Mouse (Mus musculus): Measurements from ENCODE around the gene A430005L14Rik. TPM values are rescaled to one million over a fixed set of nuclear protein-coding genes. Genes with fewer than 3 reads are reported as not detected.

Gene A430005L14Rik
- polyA plus RNA-seq, 1 experiment: 76.8 TPM

DNA sequence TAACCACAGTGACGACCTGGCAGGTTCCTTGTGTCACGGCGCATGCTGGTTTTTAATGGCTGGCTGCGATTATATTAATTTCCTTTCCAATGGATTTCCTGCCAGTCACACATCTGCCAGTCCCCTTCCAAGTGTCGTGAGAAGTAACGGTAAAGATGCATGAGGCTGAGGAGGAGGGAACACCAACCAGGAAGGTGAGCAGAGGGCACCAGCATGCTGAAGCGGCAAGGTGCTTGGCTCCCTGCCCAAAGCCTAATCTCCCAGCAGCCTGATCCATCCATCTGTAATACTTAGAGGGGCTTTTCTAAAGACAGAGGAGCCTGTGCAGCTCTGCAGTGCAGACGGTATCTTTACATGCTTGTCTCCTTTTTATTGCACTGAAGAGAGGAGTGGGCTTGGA, 1.4 kb upstream of the A430005L14Rik start:
- no peak for TF ChIP-seq POLR2A (IDR thresholded peaks at IDR 0.05; ENCODE audit: control insufficient read depth, low read depth, low read length)
- Histone ChIP-seq H3K27ac (ENCODE audit: control insufficient read depth, insufficient read depth, low read depth, low read length) (no peak overlapping the region), H3K4me1 (ENCODE audit: control insufficient read depth, insufficient read depth, low read length) (peaks cover 5% of the 10 kb centered on the region), H3K4me3 (ENCODE audit: control insufficient read depth, low read depth, low read length) (peak overlapping the region; percentile 51), H3K27me3 (ENCODE audit: control insufficient read depth, insufficient read depth, low read length) (no peaks in the 10 kb centered on the region), H3K36me3 (ENCODE audit: control insufficient read depth, insufficient read depth, low read length) (no peaks in the 10 kb centered on the region)

DNA sequence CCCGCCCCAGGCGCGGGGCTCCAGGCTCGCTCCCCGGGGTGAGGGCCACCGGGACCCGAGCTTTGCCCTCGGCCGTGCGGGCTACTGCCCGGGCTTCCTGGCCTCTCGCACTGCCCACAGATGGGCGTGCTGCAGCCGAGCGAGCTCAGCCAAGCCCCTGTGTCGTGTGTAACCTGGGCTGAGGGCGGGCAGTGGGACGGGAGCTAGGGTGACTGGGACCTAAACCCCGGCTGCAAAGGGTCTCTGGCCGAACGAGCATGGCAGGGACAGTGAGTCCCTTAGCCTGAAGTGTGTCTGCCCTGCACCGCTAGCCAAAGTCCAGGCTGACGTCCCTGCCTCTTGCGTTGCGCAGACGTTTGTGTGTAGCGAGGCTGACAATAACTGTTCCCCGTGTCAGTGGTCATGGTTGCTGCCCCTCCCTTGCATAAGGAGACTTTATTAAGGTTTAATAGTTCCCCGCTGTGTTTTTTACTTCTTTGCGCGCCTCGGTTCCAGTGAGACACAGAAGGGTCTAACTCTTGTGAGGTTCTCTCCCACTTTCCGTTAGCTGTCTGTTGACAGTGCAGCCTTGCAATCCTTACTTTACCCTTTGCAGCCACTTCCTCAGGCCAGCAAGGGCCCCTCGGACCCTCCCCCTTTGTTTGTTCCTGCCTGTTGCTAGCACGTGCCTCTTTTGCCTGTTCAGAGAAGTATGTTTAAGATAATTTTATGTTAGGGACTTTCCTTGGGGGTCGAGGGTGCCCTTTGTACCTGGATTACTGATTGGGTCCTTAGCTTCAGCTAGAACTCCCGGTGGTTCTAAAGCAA, 610 bp downstream of the A430005L14Rik start:
- peak overlapping the region; percentile 99 for H3K4me3 ChIP-seq (ENCODE audit: control insufficient read depth, low read depth, low read length)
- peak overlapping the region; percentile 92 for H3K27ac ChIP-seq (ENCODE audit: control insufficient read depth, insufficient read depth, low read depth, low read length)
- TF ChIP-seq POLR2A (IDR thresholded peaks at IDR 0.05; ENCODE audit: control insufficient read depth, low read depth, low read length) (peak; percentile 37; the same call in 1 of the 2 replicates), CTCF (IDR thresholded peaks at IDR 0.05; ENCODE audit: control insufficient read depth, insufficient read depth, insufficient replicate concordance, low read depth, low read length) (no peak)
- H3K36me3 ChIP-seq (ENCODE audit: control insufficient read depth, insufficient read depth, low read length): no peaks in the 10 kb centered on the region
- peaks cover 5% of the 10 kb centered on the region for H3K4me1 ChIP-seq (ENCODE audit: control insufficient read depth, insufficient read depth, low read length)
- no peaks in the 10 kb centered on the region for H3K27me3 ChIP-seq (ENCODE audit: control insufficient read depth, insufficient read depth, low read length)

- Histone ChIP-seq H3K36me3 (ENCODE audit: control insufficient read depth, insufficient read depth, low read length) (no peaks in the 10 kb centered on the region), H3K4me1 (ENCODE audit: control insufficient read depth, insufficient read depth, low read length) (peaks cover 5% of the 10 kb centered on the region), H3K27ac (ENCODE audit: control insufficient read depth, insufficient read depth, low read depth, low read length) (no peak overlapping the region), H3K27me3 (ENCODE audit: control insufficient read depth, insufficient read depth, low read length) (no peaks in the 10 kb centered on the region), H3K4me3 (ENCODE audit: control insufficient read depth, low read depth, low read length) (no peak overlapping the region)
- TF ChIP-seq CTCF (IDR thresholded peaks at IDR 0.05; ENCODE audit: control insufficient read depth, insufficient read depth, insufficient replicate concordance, low read depth, low read length) (no peak), POLR2A (IDR thresholded peaks at IDR 0.05; ENCODE audit: control insufficient read depth, low read depth, low read length) (no peak)
These were observed 5.6 kb downstream of the A430005L14Rik start for GRCm38 (mm10) chr4:153962631-153963030.

DNA sequence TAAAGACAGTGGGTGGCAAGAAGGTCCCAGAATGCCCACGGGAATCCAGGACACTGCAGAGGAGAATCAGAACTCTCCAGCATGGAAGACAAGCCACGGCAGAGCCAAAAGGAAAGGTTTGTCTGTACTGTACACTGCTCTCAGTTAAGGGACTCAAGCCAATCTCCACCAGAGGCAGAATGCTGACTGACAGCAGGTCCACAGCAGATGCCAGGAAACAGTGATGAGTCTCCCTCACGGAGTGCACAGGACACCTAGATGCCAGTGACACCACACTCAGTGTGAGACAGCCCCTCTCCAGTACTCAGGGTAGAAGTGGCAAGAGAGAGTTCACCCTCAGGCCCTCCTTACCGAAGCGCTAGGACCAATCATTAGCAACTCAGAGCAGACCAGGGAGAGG, 9.6 kb downstream of the A430005L14Rik start:
- no peaks in the 10 kb centered on the region; the same call in none of the 2 replicates for H3K36me3 ChIP-seq (ENCODE audit: control insufficient read depth, insufficient read depth, low read length)
- TF ChIP-seq POLR2A (IDR thresholded peaks at IDR 0.05; ENCODE audit: control insufficient read depth, low read depth, low read length) (no peak), CTCF (IDR thresholded peaks at IDR 0.05; ENCODE audit: control insufficient read depth, insufficient read depth, insufficient replicate concordance, low read depth, low read length) (no peak)

DNA sequence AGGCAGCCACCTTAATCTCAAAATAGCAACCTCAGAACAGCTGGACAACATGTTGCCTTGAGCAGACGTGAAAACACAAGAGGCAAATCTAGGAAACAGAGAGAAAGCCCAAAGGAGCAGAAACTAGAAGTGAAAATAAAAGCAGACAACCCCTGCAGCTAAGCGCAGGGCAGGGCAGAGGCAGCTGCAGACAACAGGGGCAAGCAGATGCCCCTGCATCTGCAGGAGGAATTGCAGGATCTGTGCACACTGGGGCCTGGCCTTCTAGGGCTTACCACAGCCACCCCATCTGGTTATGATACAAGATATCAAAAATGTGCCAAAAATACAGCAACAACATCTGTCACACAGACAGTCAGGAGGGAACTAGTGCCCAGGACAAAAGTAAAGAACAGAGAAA, 10.5 kb downstream of the A430005L14Rik start:
- H3K36me3 ChIP-seq (ENCODE audit: control insufficient read depth, insufficient read depth, low read length): no peaks in the 10 kb centered on the region; the same call in none of the 2 replicates

More for the DNA sequence above, 9.6 kb downstream of the A430005L14Rik start:
- Histone ChIP-seq H3K4me3 (ENCODE audit: control insufficient read depth, low read depth, low read length) (no peak overlapping the region), H3K27me3 (ENCODE audit: control insufficient read depth, insufficient read depth, low read length) (no peaks in the 10 kb centered on the region), H3K27ac (ENCODE audit: control insufficient read depth, insufficient read depth, low read depth, low read length) (no peak overlapping the region), H3K4me1 (ENCODE audit: control insufficient read depth, insufficient read depth, low read length) (no peaks in the 10 kb centered on the region)

DNA sequence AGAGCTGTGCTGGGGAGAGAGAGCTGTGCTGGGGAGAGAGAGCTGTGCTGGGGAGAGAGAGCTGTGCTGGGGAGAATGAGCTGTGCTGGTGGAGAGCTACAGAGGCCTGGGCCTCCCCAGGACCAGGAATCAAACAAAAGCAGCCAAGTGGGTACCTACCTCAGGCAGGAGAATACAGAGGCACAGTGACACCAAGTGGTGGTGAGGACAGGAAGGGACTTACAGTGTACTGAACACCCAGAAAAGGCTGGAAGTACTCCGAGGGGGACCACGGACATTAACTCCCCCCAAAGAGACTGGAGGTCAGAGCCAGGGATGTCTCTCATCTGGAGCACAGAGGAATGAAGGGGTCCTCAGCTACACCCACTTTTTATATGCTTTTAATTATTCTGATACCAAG, 11.0 kb downstream of the A430005L14Rik start:
- no peak overlapping the region for H3K27ac ChIP-seq (ENCODE audit: control insufficient read depth, insufficient read depth, low read depth, low read length)
- H3K4me3 ChIP-seq (ENCODE audit: control insufficient read depth, low read depth, low read length): no peak overlapping the region
- TF ChIP-seq CTCF (IDR thresholded peaks at IDR 0.05; ENCODE audit: control insufficient read depth, insufficient read depth, insufficient replicate concordance, low read depth, low read length) (no peak), POLR2A (IDR thresholded peaks at IDR 0.05; ENCODE audit: control insufficient read depth, low read depth, low read length) (no peak)
- H3K36me3 ChIP-seq (ENCODE audit: control insufficient read depth, insufficient read depth, low read length): no peaks in the 10 kb centered on the region; the same call in none of the 2 replicates
- no peaks in the 10 kb centered on the region for H3K4me1 ChIP-seq (ENCODE audit: control insufficient read depth, insufficient read depth, low read length)
- H3K27me3 ChIP-seq (ENCODE audit: control insufficient read depth, insufficient read depth, low read length): no peaks in the 10 kb centered on the region

More for the DNA sequence above, 10.5 kb downstream of the A430005L14Rik start:
- Histone ChIP-seq H3K27ac (ENCODE audit: control insufficient read depth, insufficient read depth, low read depth, low read length) (no peak overlapping the region), H3K27me3 (ENCODE audit: control insufficient read depth, insufficient read depth, low read length) (no peaks in the 10 kb centered on the region), H3K4me1 (ENCODE audit: control insufficient read depth, insufficient read depth, low read length) (no peaks in the 10 kb centered on the region), H3K4me3 (ENCODE audit: control insufficient read depth, low read depth, low read length) (no peak overlapping the region)
- TF ChIP-seq CTCF (IDR thresholded peaks at IDR 0.05; ENCODE audit: control insufficient read depth, insufficient read depth, insufficient replicate concordance, low read depth, low read length) (no peak), POLR2A (IDR thresholded peaks at IDR 0.05; ENCODE audit: control insufficient read depth, low read depth, low read length) (no peak)

- peak; percentile 92 for TF ChIP-seq POLR2A (IDR thresholded peaks at IDR 0.05; ENCODE audit: control insufficient read depth, low read depth, low read length)
- 0 out of 2 replicates have a peak, but pooled peaks have one; percentile 16 for TF ChIP-seq CTCF (IDR thresholded peaks at IDR 0.05; ENCODE audit: control insufficient read depth, insufficient read depth, insufficient replicate concordance, low read depth, low read length)
- H3K27me3 ChIP-seq (ENCODE audit: control insufficient read depth, insufficient read depth, low read length): no peaks in the 10 kb centered on the region
- H3K27ac ChIP-seq (ENCODE audit: control insufficient read depth, insufficient read depth, low read depth, low read length): peak within 1 kb of the TSS; percentile 68
These were observed 17.6 kb downstream of the A430005L14Rik start, which contains the start of the genes Dffb and Cep104 for GRCm38 (mm10) chr4:153974431-153975291. Dffb (minus strand) TSS chr4:153975126. Cep104 (plus strand) TSS chr4:153975194.

More at GRCm38 (mm10) chr4:153974431-153975291, 17.6 kb downstream of the A430005L14Rik start, which contains the start of the genes Dffb and Cep104:
- Histone ChIP-seq H3K4me1 (ENCODE audit: control insufficient read depth, insufficient read depth, low read length) (peaks cover 8% of the 10 kb centered on the region), H3K36me3 (ENCODE audit: control insufficient read depth, insufficient read depth, low read length) (no peaks in the 10 kb centered on the region; the same call in none of the 2 replicates), H3K4me3 (ENCODE audit: control insufficient read depth, low read depth, low read length) (peak within 1 kb of the TSS; percentile 93)

Data from testis, adult 2 months (tissue).